Mouse (Mus musculus) heart, postnatal 0 days (tissue): Measurements from ENCODE around the gene Arid1a.

Experiments
- CTCF ChIP-seq: IDR thresholded peaks from 2 replicates; pipeline ENCODE4 v1.5.1; 2016; ENCODE audit warnings: antibody characterized with exemption, control low read depth, low read depth
- EP300 ChIP-seq: IDR thresholded peaks from 2 replicates; pipeline ENCODE4 v1.6.1; 2016; ENCODE audit warnings: antibody characterized with exemption, low read depth

DNA sequence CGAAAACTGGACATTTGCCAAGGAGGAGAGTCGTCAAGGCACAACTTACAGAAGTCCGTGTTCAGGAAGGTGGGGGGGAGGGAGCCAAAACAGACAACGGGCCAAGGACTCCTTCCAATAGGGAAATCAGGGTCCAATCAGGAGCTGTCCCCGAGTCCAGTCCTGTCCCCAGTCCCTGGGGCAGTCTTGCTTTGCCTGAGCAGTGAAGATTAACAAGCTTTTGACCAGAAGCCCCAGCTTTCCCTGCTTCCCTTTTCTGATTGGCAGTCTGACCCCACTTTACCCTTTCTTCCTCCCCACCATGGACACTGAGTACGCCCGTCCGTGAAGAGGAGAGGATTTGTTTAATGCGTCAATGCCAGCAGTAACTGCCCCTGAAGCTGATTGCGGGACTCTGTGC is 105.1 kb downstream of the Arid1a start:
- no peak for TF ChIP-seq CTCF
- no peak for TF ChIP-seq EP300
